Mouse (Mus musculus) stomach, postnatal 0 days (tissue): Measurements from ENCODE around the gene Fbxo28.

ENCODE experiments used
- CTCF ChIP-seq: IDR thresholded peaks from 2 replicates; pipeline ENCODE4 v1.5.1; 2016; ENCODE audit warnings: antibody characterized with exemption, low read depth, mild to moderate bottlenecking, moderate library complexity
- EP300 ChIP-seq: optimal IDR thresholded peaks from 2 replicates; pipeline ENCODE3; 2016; ENCODE audit warnings: antibody characterized with exemption

GRCm38 (mm10) chr1:182302176-182302870 lies 39.1 kb downstream of the Fbxo28 start:
- TF ChIP-seq EP300 (no peak), CTCF (no peak)
